Mouse (Mus musculus) granulocyte monocyte progenitor cell, adult 5-6 weeks (primary cell): ENCODE data around the gene Ypel2. TPM values are rescaled to one million over a fixed set of nuclear protein-coding genes. Genes with fewer than 3 reads are reported as not detected.

Experiments
- ATAC-seq: replicated peaks from 2 replicates; pipeline ENCODE4 v1.8.0; 2016; ENCODE audit warnings: mild to moderate bottlenecking, moderate TSS enrichment, inconsistent platforms; ENCODE audit not compliant: poor library complexity, severe bottlenecking
- total RNA-seq, 2 experiments: library from RNA; stranded (forward) in 1 of 2; stranded (reverse) in 1 of 2; fragments of 200-712, 200-1000 nt in 1 of 2; fragments of >200 nt in 1 of 2; fragmentation: Nextera tagmentation in 1 of 2; gene quantifications; 2 replicates each; pipeline ENCODE4 v1.2.3; 2014 to 2017

Ypel2 gene
- total RNA-seq, 2 experiments from 2014 or later: 6.7 to 11.6 TPM

GRCm38 (mm10) chr11:86907889-86908590, 85.5 kb downstream of the Ypel2 start:
- peak; percentile 98 for ATAC-seq

DNA sequence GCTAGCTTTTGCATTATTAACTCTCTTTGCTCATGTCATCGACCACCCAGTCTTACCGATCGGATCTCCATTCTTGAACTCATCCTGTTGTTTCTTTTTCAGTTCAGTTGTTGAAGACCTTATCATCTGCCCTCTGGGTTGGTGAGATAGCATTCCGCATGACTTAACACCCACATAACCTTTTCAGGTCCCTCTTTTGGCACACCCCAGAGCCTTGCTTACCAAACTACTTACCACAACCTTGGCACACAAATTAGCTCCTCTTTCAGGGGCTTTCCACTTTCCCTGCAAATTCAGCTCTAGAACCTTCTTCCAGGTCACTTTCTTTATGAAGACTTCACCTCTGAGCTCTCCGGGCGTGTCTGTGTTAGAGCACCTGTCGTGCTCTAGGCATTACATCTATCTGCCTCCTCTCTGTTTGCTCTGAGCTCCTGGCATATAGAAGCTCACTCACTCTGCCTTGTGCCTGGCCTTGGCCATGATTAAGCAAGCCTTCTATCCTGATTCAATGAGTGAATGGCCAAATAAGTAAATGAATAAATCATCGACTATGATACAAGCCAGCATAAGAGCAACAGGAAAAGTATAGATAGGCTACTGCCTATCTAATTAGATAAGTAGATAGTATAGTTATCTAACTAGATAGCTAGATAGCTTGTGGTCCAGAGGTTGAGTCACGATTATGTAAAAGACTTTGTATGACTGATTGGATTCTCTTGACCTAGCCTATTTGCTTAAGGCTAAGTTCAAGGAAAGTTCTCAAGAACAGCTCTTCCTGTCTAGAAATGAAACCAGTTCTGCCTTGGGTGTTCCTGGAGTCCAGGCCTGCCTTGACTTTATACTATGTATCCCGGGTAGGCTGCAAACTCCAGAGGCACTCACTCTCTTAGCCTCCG, 86.5 kb downstream of the Ypel2 start:
- no peak for ATAC-seq

DNA sequence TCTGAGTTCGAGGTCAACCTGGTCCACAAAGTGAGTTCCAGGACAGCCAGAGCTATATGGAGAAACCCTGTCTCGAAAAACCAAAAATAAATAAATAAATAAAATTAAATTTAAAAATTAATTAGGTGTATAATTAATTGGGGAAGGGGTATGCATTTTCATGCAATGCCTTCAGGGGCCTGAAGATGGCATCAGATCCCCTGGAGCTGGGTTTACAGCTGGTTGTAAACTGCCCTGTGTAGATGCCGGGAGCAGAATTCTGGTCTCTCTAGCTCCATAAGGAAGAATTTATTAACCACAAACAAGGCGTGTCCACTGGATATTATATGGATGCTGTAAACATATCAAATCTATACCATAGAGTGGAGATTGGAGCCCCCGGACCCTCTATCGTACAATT, 87.2 kb downstream of the Ypel2 start:
- ATAC-seq: no peak

GRCm38 (mm10) chr11:86905261-86905660, 88.2 kb downstream of the Ypel2 start:
- no peak for ATAC-seq

GRCm38 (mm10) chr11:86904706-86905105, 88.8 kb downstream of the Ypel2 start:
- no peak for ATAC-seq

DNA sequence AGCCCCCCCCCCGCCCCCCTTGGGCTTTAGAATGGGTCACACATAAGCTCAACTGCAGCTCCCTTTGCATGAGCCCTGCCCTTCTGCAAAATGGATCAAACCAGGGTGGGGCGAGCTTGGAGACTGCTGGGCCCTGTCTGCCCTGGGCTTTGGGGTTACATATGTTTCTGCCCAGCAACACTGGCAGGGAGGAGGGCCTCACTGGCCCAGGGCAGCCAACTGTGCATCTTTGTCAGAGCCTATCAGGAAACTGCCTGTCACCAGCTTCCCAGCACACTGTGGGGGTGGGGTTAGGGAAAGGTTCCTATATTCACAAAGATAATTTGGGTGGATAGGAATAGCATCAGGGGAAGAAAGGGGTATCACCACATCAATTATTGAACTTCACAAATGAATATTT, 95.1 kb downstream of the Ypel2 start:
- ATAC-seq: no peak

- no peak for ATAC-seq
These were observed 97.9 kb downstream of the Ypel2 start for GRCm38 (mm10) chr11:86895567-86895966.

DNA sequence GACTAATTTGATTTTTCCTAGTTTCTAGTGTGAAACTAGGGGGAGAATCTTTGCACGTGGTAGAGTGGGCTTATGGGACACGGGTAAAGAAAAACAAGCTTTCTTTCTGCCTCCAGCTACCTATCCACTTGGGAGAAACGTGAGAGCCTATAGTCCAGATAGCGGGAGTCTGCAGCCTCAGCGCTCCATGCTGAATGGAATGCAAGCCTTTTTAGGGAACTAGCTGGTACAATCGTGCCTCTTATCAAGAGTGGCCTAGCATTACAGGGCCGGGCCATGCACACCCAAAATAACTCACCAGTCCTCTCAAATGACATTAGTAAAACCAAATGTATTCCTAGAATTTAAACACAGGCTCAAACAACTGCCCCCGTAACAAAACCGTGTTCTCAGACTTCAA, 98.4 kb downstream of the Ypel2 start:
- no peak for ATAC-seq

GRCm38 (mm10) chr11:86894171-86894577, 99.3 kb downstream of the Ypel2 start:
- ATAC-seq: peak; percentile 93

GRCm38 (mm10) chr11:86892996-86893670, 100.4 kb downstream of the Ypel2 start:
- ATAC-seq: no peak

Other genes starting within 250 kb of the Ypel2 start
- 127 and 155 TPM in 2 replicates for gene Cltc, start 236.1 kb downstream of the Ypel2 start, total RNA-seq (2014; fragmentation: Nextera tagmentation)
- 129 and 145 TPM in 2 replicates for gene Cltc, start 236.1 kb downstream of the Ypel2 start, total RNA-seq (2017)
- gene Dhx40, start 186.0 kb downstream of the Ypel2 start, total RNA-seq (2014; fragmentation: Nextera tagmentation): 16.3 and 19.3 TPM in 2 replicates
- gene Dhx40, start 186.0 kb downstream of the Ypel2 start, total RNA-seq (2017): 31.7 and 31.9 TPM in 2 replicates
- gene Gdpd1, start 80.4 kb upstream of the Ypel2 start, total RNA-seq (2014; fragmentation: Nextera tagmentation): 0.11 and 1.1 TPM in 2 replicates
- gene Gdpd1, start 80.4 kb upstream of the Ypel2 start, total RNA-seq (2017): 0.57 TPM in 1 of 2 replicates, not detected in the other
- 17.5 and 19.5 TPM in 2 replicates for gene Smg8, start 93.1 kb upstream of the Ypel2 start, total RNA-seq (2014; fragmentation: Nextera tagmentation)
- 22.3 and 34.6 TPM in 2 replicates for gene Smg8, start 93.1 kb upstream of the Ypel2 start, total RNA-seq (2017)
- gene Prr11, start 115.0 kb upstream of the Ypel2 start, total RNA-seq (2014; fragmentation: Nextera tagmentation): 8.6 and 15.1 TPM in 2 replicates
- gene Prr11, start 115.0 kb upstream of the Ypel2 start, total RNA-seq (2017): 9.6 and 12.6 TPM in 2 replicates
- gene Ska2, start 115.5 kb upstream of the Ypel2 start, total RNA-seq (2014; fragmentation: Nextera tagmentation): 17.6 and 18.8 TPM in 2 replicates
- 42.4 and 49.0 TPM in 2 replicates for gene Ska2, start 115.5 kb upstream of the Ypel2 start, total RNA-seq (2017)
- 29.4 and 33.6 TPM in 2 replicates for gene Trim37, start 133.4 kb upstream of the Ypel2 start, total RNA-seq (2014; fragmentation: Nextera tagmentation)
- gene Trim37, start 133.4 kb upstream of the Ypel2 start, total RNA-seq (2017): 53.0 and 67.6 TPM in 2 replicates